Mouse (Mus musculus) small intestine, adult 2 months (tissue): ENCODE results near the gene Mei1.

Experiments
- CTCF ChIP-seq: fragments of 200-500 bp; IDR thresholded peaks from 2 replicates; pipeline ENCODE4 v1.5.1; 2012; ENCODE audit warnings: low read depth, mild to moderate bottlenecking, control low read depth, inconsistent platforms, low read length, moderate library complexity, mixed read lengths; ENCODE audit not compliant: insufficient replicate concordance, insufficient read length; ENCODE audit errors: extremely low read depth
- POLR2A ChIP-seq: fragments of 200-500 bp; IDR thresholded peaks from 2 replicates; pipeline ENCODE4 v1.6.1; 2012; ENCODE audit warnings: low read depth, mild to moderate bottlenecking, control low read depth, inconsistent platforms, low read length, moderate library complexity

GRCm38 (mm10) chr15:82027276-82027675 is 42.5 kb upstream of the Mei1 start:
- TF ChIP-seq CTCF (no peak), POLR2A (no peak)
